In genomic region chr17:57107064-57107463, GRCm38 (mm10) we compare ENCODE assay signal across 1 mouse cellular context.
TF ChIP-seq lines count a peak whose summit lies in the region.

No protein-coding gene starts in this region.

TF ChIP-seq in myocyte, 11 proteins besides CTCF, POLR2A, EP300 and RAD21:
- TF ChIP-seq E2F4 (IDR thresholded peaks at IDR 0.05; ENCODE audit: insufficient read depth) (no peak), MYOD1 (IDR thresholded peaks at IDR 0.05; ENCODE audit: control insufficient read depth in 1 of 3, insufficient read length in 2 of 3, low read depth in 2 of 3) (no peak), MYOG (IDR thresholded peaks at IDR 0.05; ENCODE audit: control insufficient read depth in 1 of 3, insufficient read depth in 1 of 3, insufficient read length in 2 of 3, low read depth in 2 of 3) (no peak), MAX (IDR thresholded peaks at IDR 0.05; ENCODE audit: low read depth) (no peak), CEBPB (IDR thresholded peaks at IDR 0.05; ENCODE audit: insufficient read depth, poor library complexity, severe bottlenecking) (no peak), REST (IDR thresholded peaks at IDR 0.05; ENCODE audit: insufficient read depth, insufficient read length) (no peak), POLR2AphosphoS2 (IDR thresholded peaks at IDR 0.05; ENCODE audit: insufficient read length, low read depth) (no peak), SRF (IDR thresholded peaks at IDR 0.05; ENCODE audit: control insufficient read depth, insufficient read length, low read depth) (no peak), USF1 (IDR thresholded peaks at IDR 0.05; ENCODE audit: low read depth) (no peak), TCF12 (IDR thresholded peaks at IDR 0.05; ENCODE audit: insufficient read depth, poor library complexity, severe bottlenecking) (no peak), TCF3 (IDR thresholded peaks at IDR 0.05; ENCODE audit: insufficient read length, low read depth) (no peak)
